Mouse (Mus musculus) v-Abl transformed pro-B cells (cell line): ENCODE results near the gene Hist2h3c2.
"Not testable (repeated sequence)": the region's sequence is repeated elsewhere in the genome, so short reads cannot be mapped to it uniquely, and the experiment has no call there.

Experiments used
- in situ Hi-C, 2 experiments: fragments of 400-800 bp; cut with MboI; formaldehyde crosslinking; loops; one replicate each; pipeline ENCODE4 v1.15.1; 2025; ENCODE audit not compliant: unreplicated experiment in 2 of 2

Hist2h3c2 gene

DNA sequence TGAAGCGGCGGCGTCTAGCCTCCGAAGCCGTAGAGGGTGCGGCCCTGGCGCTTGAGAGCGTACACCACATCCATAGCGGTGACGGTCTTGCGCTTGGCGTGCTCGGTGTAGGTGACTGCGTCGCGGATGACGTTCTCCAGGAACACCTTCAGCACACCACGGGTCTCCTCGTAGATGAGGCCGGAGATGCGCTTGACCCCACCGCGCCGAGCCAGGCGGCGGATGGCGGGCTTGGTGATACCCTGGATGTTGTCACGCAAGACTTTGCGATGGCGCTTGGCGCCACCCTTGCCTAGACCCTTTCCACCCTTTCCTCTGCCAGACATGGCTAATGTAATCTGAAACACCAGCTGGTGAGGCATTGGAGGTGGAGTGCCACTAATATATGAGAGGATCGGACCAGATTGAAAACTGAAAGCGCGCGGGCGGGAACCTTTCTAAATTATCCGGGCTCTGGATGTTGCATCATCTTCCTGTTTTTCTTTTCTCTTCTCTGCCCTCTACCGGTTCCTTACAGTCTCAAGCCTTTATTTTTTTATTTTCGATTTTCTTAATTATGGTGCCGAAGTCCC is 24.1 kb upstream of the Hist2h3c2 start, which contains the start of gene Hist2h4:
Hist2h4 (minus strand) TSS at position 333 of the 572 bp plus-strand sequence.
- in situ Hi-C loops: loop anchor here in 1 of 2 experiments (25.0 kb wide), 2 partner anchors 301 to 601 kb away; partner anchors contain the start of gene Mcl1

GRCm38 (mm10) chr3:96262216-96262875 is 23.4 kb upstream of the Hist2h3c2 start:
- in situ Hi-C loops: loop anchor here in 1 of 2 experiments (25.0 kb wide), 2 partner anchors 300 to 600 kb away; partner anchors contain the start of gene Mcl1

- in situ Hi-C loops: loop anchor here in 1 of 2 experiments (25.0 kb wide), 2 partner anchors 299 to 599 kb away; partner anchors contain the start of gene Mcl1
Observed at GRCm38 (mm10) chr3:96261623-96262022, 22.7 kb upstream of the Hist2h3c2 start.

GRCm38 (mm10) chr3:96260220-96260619 is 21.3 kb upstream of the Hist2h3c2 start:
- in situ Hi-C loops: loop anchor here in 1 of 2 experiments (25.0 kb wide), 2 partner anchors 298 to 598 kb away; partner anchors contain the start of gene Mcl1

DNA sequence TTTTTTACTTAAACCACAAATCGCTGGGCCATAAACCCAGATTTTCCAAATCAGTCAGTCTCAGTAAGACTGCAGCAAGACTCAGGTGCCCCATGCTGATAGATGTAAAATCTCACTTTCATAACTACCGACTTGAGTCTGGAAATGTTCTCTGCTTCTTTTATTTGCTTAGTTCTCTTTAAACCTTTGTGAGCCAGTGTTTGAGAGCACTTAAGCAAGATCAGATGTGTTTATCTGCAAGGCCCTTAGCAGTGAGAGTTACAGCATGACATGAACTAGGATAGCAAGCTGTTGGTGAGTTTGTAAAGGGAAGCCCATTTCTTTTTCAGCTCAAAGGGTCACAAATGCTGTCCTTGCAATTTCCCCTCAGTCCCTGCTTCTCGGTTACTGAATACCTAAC is 18.3 kb upstream of the Hist2h3c2 start:
- in situ Hi-C loops: loop anchor here in 1 of 2 experiments (25.0 kb wide), 2 partner anchors 295 to 595 kb away; partner anchors contain the start of gene Mcl1

GRCm38 (mm10) chr3:96255926-96256593 is 17.1 kb upstream of the Hist2h3c2 start:
- in situ Hi-C loops: loop anchor here in 1 of 2 experiments (25.0 kb wide), 2 partner anchors 294 to 594 kb away; partner anchors contain the start of gene Mcl1

GRCm38 (mm10) chr3:96254683-96255355 is 15.9 kb upstream of the Hist2h3c2 start:
- in situ Hi-C loops: loop anchor here in 1 of 2 experiments (25.0 kb wide), 2 partner anchors 293 to 593 kb away; partner anchors contain the start of gene Mcl1

- in situ Hi-C loops: loop anchor here in 1 of 2 experiments (25.0 kb wide), 2 partner anchors 289 to 589 kb away; partner anchors contain the start of gene Mcl1
Observed at GRCm38 (mm10) chr3:96251787-96252186, 12.9 kb upstream of the Hist2h3c2 start.

DNA sequence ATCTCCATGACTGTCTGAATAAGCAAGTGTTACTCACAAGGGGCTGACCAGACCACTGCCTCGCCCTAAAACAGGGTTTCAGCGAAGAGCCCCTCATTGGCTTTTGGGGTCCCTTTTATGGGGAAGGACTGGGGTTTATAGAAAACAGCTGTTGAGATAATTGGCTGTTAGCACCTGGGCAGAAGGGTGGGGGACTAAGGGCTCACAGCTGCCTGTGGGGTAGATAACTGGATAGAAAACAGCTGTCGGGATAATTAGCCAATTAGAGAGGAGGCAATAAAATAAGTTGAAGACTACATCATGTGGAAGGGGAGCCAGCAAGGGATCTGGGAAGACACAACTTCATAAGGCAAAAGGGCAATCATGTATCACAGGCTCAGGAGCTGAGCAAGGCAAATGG is 12.0 kb upstream of the Hist2h3c2 start:
- in situ Hi-C loops: loop anchor here in 1 of 2 experiments (25.0 kb wide), 2 partner anchors 289 to 589 kb away; partner anchors contain the start of gene Mcl1

GRCm38 (mm10) chr3:96249034-96249345 is 10.1 kb upstream of the Hist2h3c2 start:
- in situ Hi-C loops: no loop called here

DNA sequence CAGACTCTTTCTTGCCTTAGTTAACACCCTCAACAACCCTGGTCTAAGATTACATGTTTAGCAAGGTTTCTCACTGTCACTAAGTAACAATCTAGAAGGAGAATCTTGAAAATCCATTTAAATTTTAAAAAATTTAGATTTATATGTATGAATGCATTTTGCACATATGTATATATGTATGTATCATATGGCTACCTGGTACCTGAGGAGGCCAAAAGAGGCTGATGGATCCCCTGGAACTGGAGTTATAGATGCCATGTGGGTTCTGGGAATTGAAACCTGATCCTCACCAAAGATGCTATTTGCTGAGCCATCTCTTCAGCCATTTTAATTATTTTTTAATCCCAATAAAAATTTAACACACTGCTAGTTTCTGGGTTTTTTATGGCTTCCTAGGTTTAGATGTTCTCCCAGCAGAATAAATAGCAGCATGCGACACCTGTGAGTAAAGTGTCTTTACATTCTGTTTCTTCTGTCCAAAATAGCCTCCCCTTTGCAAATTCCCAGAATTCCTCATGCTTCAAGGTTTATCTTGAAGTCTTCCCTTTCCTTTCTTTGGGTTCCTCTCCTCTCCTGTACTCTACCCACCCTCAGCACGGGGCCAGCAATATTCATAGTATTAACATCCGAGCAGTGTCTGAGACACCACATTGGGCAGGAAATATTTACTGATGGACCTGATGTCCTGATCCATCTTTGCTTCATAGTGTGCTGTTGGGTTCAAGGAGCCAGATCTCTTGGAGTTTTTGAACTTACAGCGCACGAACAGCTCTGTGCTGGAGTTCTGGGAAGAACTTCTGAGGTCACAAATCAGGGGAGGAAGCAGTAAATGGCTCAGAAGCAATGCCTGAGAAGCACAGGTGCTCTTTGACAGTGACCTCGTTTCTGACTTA is 9.5 kb upstream of the Hist2h3c2 start:
- in situ Hi-C loops: no loop called here

DNA sequence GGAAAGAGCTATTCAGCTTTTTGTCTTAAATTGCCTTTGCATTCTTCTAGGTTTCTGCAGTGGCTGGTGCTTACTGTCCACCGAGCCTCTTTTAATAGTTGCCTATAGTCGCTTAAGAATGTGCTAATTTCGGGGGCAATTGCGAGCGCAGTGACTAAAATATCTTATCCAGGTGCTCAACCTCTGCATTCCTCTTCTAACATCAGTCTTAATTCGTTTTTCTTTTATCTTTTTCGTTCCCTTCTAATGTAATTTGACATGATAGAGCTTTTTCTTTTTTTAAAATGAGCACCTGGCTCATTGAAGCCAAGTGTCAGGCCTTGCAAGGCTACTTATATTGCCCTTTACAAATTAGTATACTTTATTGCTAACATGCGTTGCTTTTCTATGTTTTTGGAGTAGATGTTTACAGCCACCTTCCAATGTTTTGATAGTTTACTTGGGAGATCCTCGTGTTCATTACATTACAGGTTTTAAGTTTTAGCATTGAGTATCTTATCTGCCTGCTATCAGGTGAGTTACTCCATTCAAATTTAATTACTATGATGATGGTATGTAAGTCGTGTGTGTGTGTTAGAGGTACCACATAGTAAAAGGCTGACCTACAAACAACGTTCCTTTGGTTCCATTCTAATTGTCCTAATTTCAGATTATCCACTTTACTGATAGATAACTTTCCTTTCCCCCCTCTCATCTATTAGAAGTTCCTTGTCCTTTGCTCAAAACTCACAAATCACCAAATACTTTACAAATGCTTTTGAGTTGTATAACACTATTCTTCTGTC is 8.6 kb upstream of the Hist2h3c2 start:
- in situ Hi-C loops: no loop called here

- in situ Hi-C loops: not testable (repeated sequence)
Observed at GRCm38 (mm10) chr3:96246427-96246856, 7.5 kb upstream of the Hist2h3c2 start, which contains the start of gene Hist2h3c1. TSS of gene Hist2h3c1 (plus strand) at chr3:96246685.

GRCm38 (mm10) chr3:96246018-96246417 is 7.1 kb upstream of the Hist2h3c2 start:
- in situ Hi-C loops: not testable (repeated sequence)

DNA sequence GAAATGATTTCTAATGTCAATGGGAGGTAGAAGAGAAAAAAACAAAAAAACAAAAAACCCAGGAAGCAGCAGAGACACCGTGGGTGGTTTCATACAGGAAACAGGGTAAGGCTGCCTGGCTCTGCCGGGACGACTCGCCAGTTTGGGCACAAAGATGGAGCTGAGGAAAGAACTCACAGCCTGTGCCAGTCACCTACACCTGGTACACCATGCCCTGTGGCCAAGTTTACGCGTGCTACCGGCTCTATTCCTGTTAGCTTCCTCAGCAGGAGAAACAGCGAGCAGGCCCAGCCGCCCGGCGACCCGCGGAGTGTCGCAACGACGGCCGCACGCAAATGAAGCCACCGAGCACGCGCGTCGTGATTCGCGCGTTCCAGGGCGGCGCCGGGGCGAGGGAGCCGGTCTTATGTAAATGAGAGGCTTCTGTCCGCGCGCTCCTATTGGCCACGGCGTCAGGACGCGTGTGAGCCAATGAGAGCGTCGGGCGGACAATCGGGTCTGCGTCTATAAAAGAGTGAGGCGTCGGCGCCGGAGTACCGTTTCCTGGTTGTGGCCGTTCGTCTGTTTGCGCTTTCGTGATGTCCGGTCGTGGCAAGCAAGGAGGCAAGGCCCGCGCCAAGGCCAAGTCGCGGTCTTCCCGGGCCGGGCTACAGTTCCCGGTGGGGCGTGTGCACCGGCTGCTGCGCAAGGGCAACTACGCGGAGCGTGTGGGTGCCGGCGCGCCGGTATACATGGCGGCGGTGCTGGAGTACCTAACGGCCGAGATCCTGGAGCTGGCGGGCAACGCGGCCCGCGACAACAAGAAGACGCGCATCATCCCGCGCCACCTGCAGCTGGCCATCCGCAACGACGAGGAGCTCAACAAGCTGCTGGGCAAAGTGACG is 6.3 kb upstream of the Hist2h3c2 start, which contains the start of gene Hist2h2aa1:
Hist2h2aa1 (plus strand) TSS at position 495 of the 884 bp plus-strand sequence.
- in situ Hi-C loops: not testable (repeated sequence)

DNA sequence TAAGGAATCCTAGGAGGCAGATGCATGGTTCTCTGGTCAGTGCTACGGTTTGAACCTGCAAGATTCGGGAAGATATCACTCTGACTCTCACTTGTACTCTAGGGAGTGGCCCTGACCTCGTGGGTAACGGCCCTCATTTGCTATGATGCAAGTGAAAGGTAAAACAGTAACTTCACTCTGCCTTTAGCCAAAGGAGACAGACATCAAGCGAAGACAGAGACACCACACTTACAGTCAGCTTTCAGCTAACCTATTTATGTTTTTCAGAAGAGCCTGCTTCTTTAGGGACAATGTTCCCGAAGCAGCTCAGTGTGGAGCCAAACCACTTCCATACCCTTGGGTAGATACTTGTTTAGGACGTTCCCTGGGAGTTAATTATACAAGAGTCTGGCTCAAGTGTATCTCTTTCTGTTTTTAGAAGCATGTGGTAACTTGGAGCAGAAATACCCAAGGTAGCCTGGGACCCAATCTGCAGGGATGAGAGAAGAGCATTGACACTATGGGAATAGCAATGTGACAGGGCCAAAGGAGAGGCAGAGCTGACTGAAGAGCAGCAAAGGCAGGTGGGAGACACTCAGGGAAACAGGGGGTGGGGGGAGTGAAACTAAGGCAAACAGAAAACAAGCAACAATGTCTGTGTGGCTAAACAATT is 5.1 kb upstream of the Hist2h3c2 start:
- in situ Hi-C loops: no loop called here

DNA sequence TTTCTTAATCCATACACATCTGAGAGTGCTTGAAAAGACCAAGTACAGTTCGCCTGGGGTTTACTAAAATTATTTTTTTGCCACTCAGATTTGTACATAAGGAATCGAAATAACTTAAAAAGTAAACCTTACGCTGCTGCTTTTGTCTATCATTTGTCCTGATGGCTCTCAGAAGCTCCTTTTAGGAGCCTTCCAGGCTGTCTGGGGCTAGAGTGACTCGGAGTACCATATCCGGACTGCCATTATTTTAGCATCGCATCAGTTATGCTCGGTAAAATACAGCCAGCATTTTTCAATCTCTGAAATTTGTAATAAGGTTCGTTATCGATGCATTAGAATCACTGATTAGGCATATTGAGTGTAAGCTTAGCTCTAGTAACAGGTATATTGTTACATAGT is 1.9 kb upstream of the Hist2h3c2 start:
- in situ Hi-C loops: no loop called here
